Mouse (Mus musculus) urinary bladder, postnatal 14 days (tissue): ENCODE data around the gene Pla2g4a.

Experiments
- DNase-seq: peaks from one replicate; pipeline ENCODE4 v3.0.0; 2021; ENCODE audit warnings: low spot score

Gene Pla2g4a

DNA sequence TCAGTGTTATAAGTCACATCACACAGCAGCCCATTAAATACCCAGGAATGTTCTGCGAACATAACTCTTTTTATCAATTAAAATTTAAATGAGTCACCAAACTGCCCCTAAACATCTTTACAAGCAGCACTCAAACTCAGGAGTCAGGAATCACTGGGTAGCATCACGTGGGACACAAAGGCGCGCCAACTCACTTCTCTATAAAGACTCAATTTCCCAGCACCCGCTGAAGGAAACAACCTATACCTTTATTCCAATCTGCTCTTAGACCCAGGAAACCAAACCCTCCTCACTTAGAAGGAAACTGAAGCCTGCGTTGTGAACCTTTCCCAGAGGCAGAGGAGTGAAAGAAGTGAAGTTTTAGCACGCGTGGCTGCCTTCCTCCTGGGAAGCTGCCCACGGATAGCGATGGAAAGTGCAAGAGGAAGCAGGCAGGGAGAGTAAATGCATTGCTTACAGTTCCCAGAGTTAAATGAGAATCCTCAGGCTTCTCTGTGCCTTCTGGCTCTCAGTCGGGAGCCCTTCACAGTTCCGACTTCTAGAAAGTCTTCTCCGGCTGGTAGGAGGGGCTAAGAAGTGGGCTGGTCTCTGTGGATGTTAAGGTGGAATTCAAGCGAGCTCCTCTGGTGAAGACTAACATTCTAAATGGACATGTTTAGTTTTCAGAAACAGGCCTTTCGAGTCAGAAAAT is at the start of gene Pla2g4a:
Gene Pla2g4a, minus strand, starts transcription at position 557 of the 691 bp plus-strand sequence.
- DNase-seq: peak; percentile 73

DNA sequence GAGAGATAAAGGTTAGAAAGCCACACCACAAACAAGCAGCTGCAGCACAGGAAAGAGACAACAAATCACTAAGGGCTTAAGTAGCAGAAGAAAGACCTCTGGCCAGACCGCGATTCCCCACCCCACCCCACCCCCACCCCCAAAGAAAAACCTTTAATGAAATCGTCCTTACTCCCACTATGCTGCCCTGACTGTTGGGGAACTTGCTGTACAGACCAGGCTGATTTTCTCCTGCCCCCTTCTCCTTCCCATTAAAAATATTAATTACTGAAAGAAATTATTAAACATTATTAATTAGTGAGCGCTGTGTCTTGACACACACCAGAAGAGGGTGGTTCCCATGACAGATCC is 49.5 kb upstream of the Pla2g4a start:
- DNase-seq: no peak

GRCm38 (mm10) chr1:150009968-150010628 is 49.0 kb upstream of the Pla2g4a start:
- DNase-seq: no peak

GRCm38 (mm10) chr1:150009134-150009533 is 48.0 kb upstream of the Pla2g4a start:
- no peak for DNase-seq

GRCm38 (mm10) chr1:149975626-149976025 is 14.5 kb upstream of the Pla2g4a start:
- DNase-seq: no peak

DNA sequence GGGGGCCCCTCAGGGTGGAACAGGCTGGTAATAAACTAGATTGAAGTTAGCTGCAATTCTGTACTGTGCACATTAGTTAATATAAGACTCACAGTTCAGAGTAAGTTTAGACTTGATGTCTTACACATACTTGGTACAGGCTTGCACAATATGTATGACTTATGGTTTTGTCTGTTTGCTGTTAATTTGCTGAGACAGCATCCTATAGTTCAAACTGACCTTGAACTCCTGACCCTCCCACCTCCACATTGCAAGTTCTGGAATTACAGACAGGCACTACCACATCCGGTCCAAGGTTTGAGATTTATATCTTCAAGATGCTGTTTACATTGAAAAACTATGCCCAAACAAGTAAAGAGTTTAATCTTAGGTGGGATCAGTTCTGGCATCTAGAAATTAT is 4.7 kb upstream of the Pla2g4a start:
- DNase-seq: peak; percentile 12

GRCm38 (mm10) chr1:149961425-149962303 is 574 bp upstream of the Pla2g4a start:
- no peak for DNase-seq

- no peak for DNase-seq
Measured at GRCm38 (mm10) chr1:149960251-149960650, 839 bp downstream of the Pla2g4a start.

- no peak for DNase-seq
Measured at GRCm38 (mm10) chr1:149959069-149959468, 2.0 kb downstream of the Pla2g4a start.

- DNase-seq: no peak
Measured at GRCm38 (mm10) chr1:149955482-149955881, 5.6 kb downstream of the Pla2g4a start.

DNA sequence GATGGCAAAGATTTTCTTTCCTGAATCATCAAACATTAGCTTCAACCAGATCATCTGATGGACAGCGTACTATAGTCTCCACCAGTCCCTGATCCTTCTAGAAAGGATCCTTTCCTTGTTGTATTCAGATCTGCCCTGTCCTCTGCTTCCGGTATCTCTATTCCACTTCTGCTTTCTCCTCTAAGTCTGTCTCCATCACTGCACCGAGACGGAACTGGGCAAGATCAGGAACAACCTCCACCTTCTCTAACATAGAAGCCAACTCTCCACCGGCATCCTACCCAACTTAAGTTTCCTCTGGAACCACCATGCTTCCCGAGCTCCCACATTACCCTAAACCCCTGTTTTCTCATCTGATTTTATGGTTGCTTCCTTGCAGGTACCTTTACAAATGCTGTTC is 7.1 kb downstream of the Pla2g4a start:
- DNase-seq: no peak

DNA sequence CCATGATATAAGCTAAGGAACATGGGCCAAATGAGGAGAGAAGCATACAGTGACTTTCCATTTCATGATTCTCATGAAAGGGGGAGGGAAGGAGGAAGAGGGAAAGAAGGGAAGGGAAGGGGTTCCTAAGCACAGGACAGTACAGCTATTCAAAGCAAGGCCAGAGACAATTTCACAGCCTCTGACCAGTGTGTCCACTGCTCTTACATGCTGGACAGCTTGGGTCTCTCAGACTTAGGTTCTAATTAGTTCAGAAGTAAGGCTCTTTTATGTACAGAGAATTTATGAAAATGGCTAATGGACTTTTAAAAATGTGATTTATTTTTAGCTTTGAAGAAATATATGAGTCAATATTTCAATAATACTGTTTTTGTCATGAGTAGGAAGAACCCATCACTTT is 9.0 kb downstream of the Pla2g4a start:
- no peak for DNase-seq

- DNase-seq: no peak
Measured at GRCm38 (mm10) chr1:149950656-149951055, 10.4 kb downstream of the Pla2g4a start.

- DNase-seq: no peak
Measured at GRCm38 (mm10) chr1:149950254-149950653, 10.8 kb downstream of the Pla2g4a start.

- no peak for DNase-seq
Measured at GRCm38 (mm10) chr1:149949334-149949733, 11.8 kb downstream of the Pla2g4a start.

DNA sequence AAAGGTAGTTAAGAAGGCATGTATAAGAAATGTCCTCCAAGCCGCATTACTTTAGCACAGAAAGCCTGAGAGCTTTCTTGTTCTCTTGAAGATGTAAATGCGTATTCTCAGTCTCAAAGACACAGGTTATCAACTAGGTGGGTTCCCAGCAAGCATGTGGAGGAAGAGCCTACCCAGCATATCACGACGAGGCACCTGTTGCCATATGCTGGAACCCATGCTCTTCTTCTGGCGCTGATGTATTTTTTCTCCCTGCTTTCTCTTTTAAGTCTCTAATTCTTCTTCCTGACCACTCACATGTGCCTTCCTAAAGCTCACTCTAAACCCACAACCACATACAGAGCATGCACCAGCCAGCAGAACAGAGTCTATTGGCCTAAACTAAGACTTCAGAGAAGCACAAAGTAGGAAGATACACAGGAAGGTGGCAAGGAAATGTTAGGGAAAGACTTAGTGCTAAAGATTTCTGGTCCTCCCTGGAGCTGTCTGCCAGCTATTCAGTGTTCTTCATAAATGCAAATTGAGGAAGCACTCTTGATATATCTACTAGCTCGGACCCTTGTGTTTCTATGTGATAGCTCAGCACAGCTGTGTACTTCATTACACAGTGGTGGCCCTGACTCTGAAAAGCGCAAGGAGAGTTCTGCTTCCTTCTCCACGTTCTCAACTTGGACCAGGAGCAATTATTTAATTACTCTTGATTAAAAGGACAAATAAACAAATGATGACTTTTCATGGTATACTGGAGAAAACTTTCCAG is 12.8 kb downstream of the Pla2g4a start:
- DNase-seq: no peak

DNA sequence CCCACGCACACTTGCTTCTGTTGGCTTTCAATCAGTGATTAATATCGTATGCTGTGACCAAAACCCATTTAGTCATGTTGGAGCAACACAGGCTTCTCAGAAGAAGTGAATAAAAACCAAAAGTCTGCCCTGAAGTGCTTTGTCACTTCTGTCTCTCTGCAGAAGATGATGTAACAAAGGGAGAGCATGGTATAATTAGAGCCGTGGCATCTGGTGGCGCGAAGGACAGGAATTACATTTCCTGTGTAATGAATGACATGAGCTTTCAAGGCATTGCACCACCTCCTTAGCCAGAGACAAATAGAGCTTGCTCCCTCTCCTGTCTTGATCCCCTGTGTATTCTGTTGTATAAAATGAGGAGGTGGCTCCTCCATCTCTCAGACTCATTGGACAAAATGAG is 14.1 kb downstream of the Pla2g4a start:
- no peak for DNase-seq

GRCm38 (mm10) chr1:149946432-149946831 is 14.7 kb downstream of the Pla2g4a start:
- no peak for DNase-seq

DNA sequence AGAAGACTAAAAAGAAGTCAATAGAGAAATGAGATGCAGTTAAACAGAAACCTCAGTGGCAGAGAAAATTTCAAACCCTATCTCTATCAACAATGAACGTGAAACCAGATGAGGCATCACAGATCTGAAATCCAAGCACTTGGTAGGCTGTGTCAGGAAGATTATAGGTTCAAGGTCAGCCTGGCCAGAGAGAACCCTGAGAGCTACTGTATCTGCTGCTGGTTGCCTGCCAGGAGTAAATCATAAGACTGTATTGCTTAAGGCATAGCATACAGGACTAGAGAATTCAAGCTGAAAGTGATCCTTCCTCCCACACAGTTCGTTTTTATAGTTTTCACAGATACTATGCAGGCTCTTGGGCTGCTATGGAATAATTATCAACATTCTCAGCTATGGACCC is 17.5 kb downstream of the Pla2g4a start:
- DNase-seq: no peak

- no peak for DNase-seq
Measured at GRCm38 (mm10) chr1:149940301-149940700, 20.8 kb downstream of the Pla2g4a start.

DNA sequence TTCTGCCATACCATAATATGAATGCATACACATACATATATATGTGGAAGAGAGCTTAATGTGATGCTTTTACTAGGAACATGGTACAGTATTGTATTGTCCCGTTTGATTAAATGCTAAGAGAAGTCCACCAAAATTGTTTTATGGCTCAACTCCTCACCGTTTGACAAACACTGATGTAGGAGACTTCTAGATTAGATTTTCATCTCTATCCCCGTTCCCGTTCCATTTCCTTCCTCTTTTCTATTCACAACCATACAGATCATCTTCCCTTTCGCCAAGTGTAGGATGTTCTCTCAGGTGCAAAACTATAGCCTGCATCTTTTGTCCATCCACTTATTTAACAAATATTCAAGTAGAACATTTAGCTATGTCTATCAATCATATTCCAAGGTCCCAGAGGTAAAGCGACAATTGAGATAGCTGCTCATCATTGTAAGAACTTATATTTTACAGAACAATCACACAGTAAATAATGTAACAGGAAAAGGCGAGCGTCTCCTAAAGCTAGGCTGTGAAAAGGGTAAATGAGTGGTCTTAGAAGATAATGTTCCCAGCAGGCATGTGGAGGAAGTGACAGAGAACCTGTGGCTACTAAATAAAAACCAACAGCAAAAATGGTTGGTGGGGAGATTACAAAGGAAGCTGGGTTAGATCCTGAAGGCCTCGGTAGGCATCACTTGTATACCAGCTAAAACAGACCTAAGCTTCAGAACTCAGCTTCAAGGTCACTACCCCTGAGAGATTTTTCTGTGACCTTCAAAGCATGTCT is 21.6 kb downstream of the Pla2g4a start:
- DNase-seq: no peak
